Mouse (Mus musculus) forebrain, embryonic 13.5 days (tissue): ENCODE data around the gene Ptgr1. TPM values are rescaled to one million over a fixed set of nuclear protein-coding genes. Genes with fewer than 3 reads are reported as not detected.

Experiments
- ATAC-seq: fragments of 200-750 bp; cut with Nextera tagmentation; 2 replicates; pipeline ENCODE4 v1.8.0; 2017
- H3K27ac ChIP-seq: fragments of 300-500 bp; sonication (generic); 2 replicates; pipeline ENCODE4 v1.5.1; 2015; ENCODE audit warnings: inconsistent platforms, mild to moderate bottlenecking, moderate library complexity
- H3K27me3 ChIP-seq: fragments of 300-500 bp; sonication (generic); 2 replicates; pipeline ENCODE4 v1.6.1; 2015; ENCODE audit warnings: mild to moderate bottlenecking, inconsistent platforms
- H3K36me3 ChIP-seq: fragments of 300-500 bp; sonication (generic); 2 replicates; pipeline ENCODE4 v1.6.1; 2015; ENCODE audit warnings: mild to moderate bottlenecking, inconsistent platforms; ENCODE audit not compliant: poor library complexity, severe bottlenecking
- H3K4me1 ChIP-seq: fragments of 300-500 bp; sonication (generic); 2 replicates; pipeline ENCODE4 v1.6.1; 2015; ENCODE audit warnings: inconsistent platforms
- H3K4me2 ChIP-seq: fragments of 300-500 bp; sonication (generic); 2 replicates; pipeline ENCODE4 v1.6.1; 2015; ENCODE audit warnings: inconsistent platforms, mild to moderate bottlenecking, moderate library complexity
- H3K4me3 ChIP-seq: fragments of 300-500 bp; sonication (generic); 2 replicates; pipeline ENCODE4 v1.5.1; 2015; ENCODE audit warnings: mild to moderate bottlenecking, inconsistent platforms
- H3K9ac ChIP-seq: fragments of 300-500 bp; sonication (generic); 2 replicates; pipeline ENCODE4 v1.6.1; 2015; ENCODE audit warnings: mild to moderate bottlenecking, inconsistent platforms
- H3K9me3 ChIP-seq: fragments of 300-500 bp; sonication (generic); replicated peaks from 2 replicates; pipeline ENCODE4 v1.6.1; 2016; ENCODE audit warnings: inconsistent platforms
- WGBS: fragments of 180-500 bp; shearing (Covaris S2); methylation state at CpG from one replicate; pipeline ENCODE4 v1.1.7; 2015; 5-methylcytosine and 5-hydroxymethylcytosine counted together
- polyA plus RNA-seq: library from polyadenylated mRNA; unstranded; fragments of >200 nt; fragmentation: Nextera tagmentation; extraction: Ambion mirVana; gene quantifications from 2 replicates; pipeline ENCODE4 v1.2.1, GENCODE M21; 2015

The Ptgr1 gene
- polyA plus RNA-seq, 1 experiment from 2014 or later, result 6.3 TPM

- H3K27ac ChIP-seq, result no peak overlapping the region
- H3K36me3 ChIP-seq, result no peaks in the 10 kb centered on the region
- no peak overlapping the region for H3K9ac ChIP-seq
- no peaks in the 10 kb centered on the region for H3K27me3 ChIP-seq
- 22% methylated on average over 7 of the region's 7 CpGs for WGBS
- H3K4me1 ChIP-seq, result no peaks in the 10 kb centered on the region
- 0 out of 2 replicates have a peak, but pooled peaks have one; percentile 11 for ATAC-seq
- H3K4me3 ChIP-seq, result no peak overlapping the region
- H3K9me3 ChIP-seq, result no peaks in the 10 kb centered on the region
- no peak overlapping the region for H3K4me2 ChIP-seq
These were observed 1.7 kb downstream of the Ptgr1 start for GRCm38 (mm10) chr4:58985157-58985648.

DNA sequence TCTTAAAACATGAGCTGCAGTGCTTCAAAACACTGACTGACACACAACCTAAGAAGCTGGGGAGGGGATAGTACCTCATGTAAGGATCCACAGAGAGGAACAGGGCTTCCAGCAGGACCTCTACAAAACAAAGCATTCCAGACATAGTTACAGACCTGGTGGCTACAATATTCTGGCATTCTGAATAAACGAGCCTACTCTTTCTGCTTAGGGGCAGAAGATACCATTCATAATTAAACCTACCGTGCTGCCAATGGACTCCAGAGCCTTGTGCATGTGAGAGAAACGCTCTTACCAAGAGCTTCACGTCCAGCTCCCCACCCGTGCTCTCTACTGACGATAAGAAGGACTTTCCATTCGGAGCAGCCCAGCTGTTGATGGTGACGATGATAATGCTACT is 4.1 kb downstream of the Ptgr1 start:
- Histone ChIP-seq H3K27me3 (no peaks in the 10 kb centered on the region), H3K4me2 (no peak overlapping the region), H3K9ac (no peak overlapping the region), H3K27ac (no peak overlapping the region), H3K9me3 (no peaks in the 10 kb centered on the region), H3K4me3 (no peak overlapping the region), H3K4me1 (no peaks in the 10 kb centered on the region), H3K36me3 (no peaks in the 10 kb centered on the region)
- 90% methylated on average over 8 of the region's 8 CpGs for WGBS
- no peak for ATAC-seq

GRCm38 (mm10) chr4:58981421-58981820 is 5.5 kb downstream of the Ptgr1 start:
- no peaks in the 10 kb centered on the region for H3K9me3 ChIP-seq
- H3K9ac ChIP-seq, result no peak overlapping the region
- WGBS, result 74% methylated on average over 6 of the region's 6 CpGs
- H3K4me3 ChIP-seq, result no peak overlapping the region
- H3K27ac ChIP-seq, result no peak overlapping the region
- H3K4me2 ChIP-seq, result no peak overlapping the region
- no peaks in the 10 kb centered on the region for H3K27me3 ChIP-seq
- H3K4me1 ChIP-seq, result no peaks in the 10 kb centered on the region
- no peak for ATAC-seq
- no peaks in the 10 kb centered on the region for H3K36me3 ChIP-seq

- no peak for ATAC-seq
- no peaks in the 10 kb centered on the region for H3K27me3 ChIP-seq
- no peak overlapping the region for H3K4me3 ChIP-seq
- no peaks in the 10 kb centered on the region for H3K36me3 ChIP-seq
- H3K4me1 ChIP-seq, result no peaks in the 10 kb centered on the region
- H3K27ac ChIP-seq, result no peak overlapping the region
- WGBS, result 77% methylated on average over 5 of the region's 5 CpGs
- no peak overlapping the region for H3K9ac ChIP-seq
- no peak overlapping the region for H3K4me2 ChIP-seq
- H3K9me3 ChIP-seq, result no peaks in the 10 kb centered on the region
These were observed 11.2 kb downstream of the Ptgr1 start for GRCm38 (mm10) chr4:58975711-58976110.

DNA sequence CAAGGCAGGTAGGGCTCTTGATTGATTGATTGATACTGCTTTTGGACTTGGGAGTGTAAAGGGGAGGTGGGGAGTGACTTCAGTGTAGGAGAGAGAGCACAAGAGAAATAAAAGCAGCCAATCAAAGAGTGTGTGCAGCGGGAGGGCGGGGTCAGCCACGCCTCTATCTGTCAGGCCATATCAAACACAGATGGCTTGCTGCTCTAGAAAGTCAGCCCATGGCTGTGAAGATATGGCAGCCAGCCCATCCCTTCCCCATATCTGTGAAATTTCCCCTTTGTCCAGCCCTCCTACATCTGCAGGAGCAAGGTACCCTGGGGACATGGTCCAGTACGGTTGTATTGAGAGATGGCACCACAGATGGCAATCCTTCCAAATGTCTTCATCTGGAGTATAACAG is 16.2 kb downstream of the Ptgr1 start:
- WGBS, result 90% methylated on average over 4 of the region's 4 CpGs
- Histone ChIP-seq H3K4me1 (no peaks in the 10 kb centered on the region), H3K27me3 (no peaks in the 10 kb centered on the region), H3K9ac (no peak overlapping the region), H3K27ac (no peak overlapping the region), H3K36me3 (no peaks in the 10 kb centered on the region), H3K4me3 (no peak overlapping the region), H3K9me3 (no peaks in the 10 kb centered on the region), H3K4me2 (no peak overlapping the region)
- ATAC-seq, result no peak

- 85% methylated on average over 1 of the region's 1 CpGs for WGBS
- no peaks in the 10 kb centered on the region for H3K4me1 ChIP-seq
- no peak overlapping the region for H3K4me3 ChIP-seq
- no peak overlapping the region for H3K9ac ChIP-seq
- no peak for ATAC-seq
- no peaks in the 10 kb centered on the region for H3K9me3 ChIP-seq
- H3K4me2 ChIP-seq, result no peak overlapping the region
- H3K36me3 ChIP-seq, result no peaks in the 10 kb centered on the region
- no peak overlapping the region for H3K27ac ChIP-seq
- no peaks in the 10 kb centered on the region for H3K27me3 ChIP-seq
These were observed 21.8 kb downstream of the Ptgr1 start for GRCm38 (mm10) chr4:58965136-58965535.

GRCm38 (mm10) chr4:58963271-58963670 is 23.6 kb downstream of the Ptgr1 start:
- Histone ChIP-seq H3K36me3 (no peaks in the 10 kb centered on the region), H3K27ac (no peak overlapping the region), H3K4me1 (no peaks in the 10 kb centered on the region), H3K4me3 (no peak overlapping the region), H3K4me2 (no peak overlapping the region), H3K9ac (no peak overlapping the region), H3K9me3 (no peaks in the 10 kb centered on the region), H3K27me3 (no peaks in the 10 kb centered on the region)
- WGBS, result 91% methylated on average over 4 of the region's 4 CpGs
- ATAC-seq, result no peak

DNA sequence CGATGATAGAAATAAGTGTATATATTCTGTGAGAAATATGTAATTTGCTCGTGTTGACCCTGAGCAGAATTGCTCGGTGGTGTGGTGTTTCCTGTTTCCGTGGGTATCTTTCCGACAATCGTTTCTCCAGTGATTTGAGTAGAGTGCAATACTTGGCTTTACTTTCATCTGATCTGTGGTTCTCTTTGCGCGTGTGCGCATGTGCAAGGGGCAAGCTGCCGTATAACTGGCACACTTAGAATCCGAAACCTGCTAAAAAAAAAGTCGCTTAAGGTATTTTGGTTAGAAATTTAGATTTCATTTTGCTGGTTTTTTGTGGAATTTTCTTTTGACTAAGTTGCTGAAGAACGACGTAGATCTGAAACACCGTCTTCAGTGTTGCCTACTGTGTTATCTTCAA is 25.2 kb downstream of the Ptgr1 start:
- WGBS, result 93% methylated on average over 15 of the region's 15 CpGs

DNA sequence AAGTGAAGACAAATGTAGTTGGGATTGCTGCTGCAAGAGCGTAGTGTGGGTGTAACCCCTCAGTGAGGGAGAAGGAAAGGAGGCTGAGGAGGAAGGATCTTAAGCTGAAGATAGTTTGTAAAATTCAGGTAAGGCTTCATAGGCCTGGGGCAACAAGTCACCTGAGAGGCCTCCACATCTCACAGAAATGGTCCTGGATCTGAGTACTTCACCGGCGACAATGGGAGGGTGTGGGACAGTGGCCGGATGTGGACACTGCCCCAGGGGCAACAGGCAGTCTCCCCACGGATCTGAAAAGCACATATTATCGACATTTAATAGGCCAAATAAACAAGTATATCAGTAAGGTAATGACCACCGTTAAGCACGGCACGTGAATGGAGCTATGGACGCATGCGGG is 34.3 kb downstream of the Ptgr1 start:
- no peaks in the 10 kb centered on the region for H3K4me1 ChIP-seq
- 96% methylated on average over 11 of the region's 11 CpGs for WGBS
- H3K36me3 ChIP-seq, result peaks cover 8% of the 10 kb centered on the region; the same call in 1 of the 2 replicates
- H3K9ac ChIP-seq, result no peak overlapping the region
- no peak overlapping the region for H3K4me3 ChIP-seq
- H3K4me2 ChIP-seq, result no peak overlapping the region
- H3K27me3 ChIP-seq, result no peaks in the 10 kb centered on the region
- ATAC-seq, result no peak
- no peaks in the 10 kb centered on the region for H3K9me3 ChIP-seq
- no peak overlapping the region for H3K27ac ChIP-seq

More for the DNA sequence above, 25.2 kb downstream of the Ptgr1 start:
- no peaks in the 10 kb centered on the region for H3K27me3 ChIP-seq
- no peak overlapping the region for H3K4me3 ChIP-seq
- H3K4me1 ChIP-seq, result no peaks in the 10 kb centered on the region
- H3K36me3 ChIP-seq, result peaks cover 6% of the 10 kb centered on the region; the same call in 1 of the 2 replicates
- no peak overlapping the region for H3K27ac ChIP-seq
- no peak overlapping the region for H3K4me2 ChIP-seq
- H3K9me3 ChIP-seq, result no peaks in the 10 kb centered on the region
- ATAC-seq, result no peak
- no peak overlapping the region for H3K9ac ChIP-seq

DNA sequence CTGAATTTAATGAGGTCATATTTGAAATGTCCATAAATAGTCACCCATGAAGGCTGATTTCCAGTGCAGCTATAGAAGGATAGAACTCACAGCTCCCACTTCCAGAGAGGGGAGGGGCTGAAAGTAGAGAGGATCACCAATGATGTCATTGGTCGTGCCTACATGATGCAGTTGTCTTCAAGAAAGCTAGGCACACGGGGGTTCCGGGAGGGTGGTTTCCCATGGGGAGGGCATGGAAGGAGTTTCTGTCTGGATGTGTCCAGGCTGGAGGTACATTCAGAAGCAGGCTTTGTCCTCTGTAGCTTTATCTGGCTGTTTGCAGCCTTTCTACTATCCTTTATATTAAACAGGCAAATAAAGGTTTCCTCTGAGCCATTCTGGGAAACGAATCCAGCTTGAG is 38.5 kb downstream of the Ptgr1 start:
- Histone ChIP-seq H3K4me1 (peaks cover 8% of the 10 kb centered on the region), H3K9me3 (no peaks in the 10 kb centered on the region), H3K4me3 (no peak overlapping the region), H3K27ac (no peak overlapping the region), H3K36me3 (no peaks in the 10 kb centered on the region), H3K4me2 (no peak overlapping the region), H3K9ac (no peak overlapping the region), H3K27me3 (0 out of 2 replicates have a peak, but pooled peaks cover 4% of the 10 kb centered on the region)
- ATAC-seq, result no peak
- WGBS, result 83% methylated on average over 4 of the region's 4 CpGs

- Histone ChIP-seq H3K27ac (no peak overlapping the region), H3K36me3 (no peaks in the 10 kb centered on the region), H3K4me3 (no peak overlapping the region), H3K9ac (no peak overlapping the region), H3K9me3 (no peaks in the 10 kb centered on the region), H3K4me1 (peaks cover 13% of the 10 kb centered on the region), H3K4me2 (peak overlapping the region; percentile 82; the same call in 1 of the 2 replicates), H3K27me3 (0 out of 2 replicates have a peak, but pooled peaks cover 4% of the 10 kb centered on the region)
- no peak for ATAC-seq
- 66% methylated on average over 5 of the region's 5 CpGs for WGBS
These were observed 42.2 kb downstream of the Ptgr1 start for GRCm38 (mm10) chr4:58944695-58945094.

- H3K4me2 ChIP-seq, result peak overlapping the region; percentile 82
- H3K4me3 ChIP-seq, result peak overlapping the region; percentile 77
- WGBS, result 16% methylated on average over 6 of the region's 6 CpGs
- peak; percentile 34 for ATAC-seq
- no peak overlapping the region for H3K27ac ChIP-seq
- 0 out of 2 replicates have a peak, but pooled peaks cover 4% of the 10 kb centered on the region for H3K27me3 ChIP-seq
- peaks cover 13% of the 10 kb centered on the region for H3K4me1 ChIP-seq
- H3K9ac ChIP-seq, result peak overlapping the region; percentile 80; the same call in 1 of the 2 replicates
- no peaks in the 10 kb centered on the region for H3K9me3 ChIP-seq
- no peaks in the 10 kb centered on the region for H3K36me3 ChIP-seq
These were observed 42.7 kb downstream of the Ptgr1 start for GRCm38 (mm10) chr4:58944206-58944553.
